Mouse (Mus musculus) cortical plate, adult 2 months (tissue): ENCODE results near the gene Kank1. TPM values are rescaled to one million over a fixed set of nuclear protein-coding genes. Genes with fewer than 3 reads are reported as not detected.
A peak's percentile ranks its signal among the peaks of the same experiment; 100 is the strongest.

Source experiments
- H3K27ac ChIP-seq: fragments of 200-500 bp; 2 replicates; pipeline ENCODE4 v1.5.1; 2012; ENCODE audit warnings: low read length, control low read depth, inconsistent platforms; ENCODE audit not compliant: insufficient read depth
- H3K4me1 ChIP-seq: fragments of 200-500 bp; 2 replicates; pipeline ENCODE4 v1.6.1; 2011; ENCODE audit warnings: low read length; ENCODE audit not compliant: control insufficient read depth, insufficient read depth
- H3K4me3 ChIP-seq: fragments of 200-500 bp; 2 replicates; pipeline ENCODE4 v1.5.1; 2011; ENCODE audit warnings: mild to moderate bottlenecking, low read length, control low read depth; ENCODE audit not compliant: insufficient read depth
- CTCF ChIP-seq: fragments of 200-500 bp; IDR thresholded peaks from 2 replicates; pipeline ENCODE4 v1.5.1; 2011; ENCODE audit warnings: mild to moderate bottlenecking, control low read depth, low read length; ENCODE audit not compliant: insufficient read depth; ENCODE audit errors: extremely low read depth
- POLR2A ChIP-seq: fragments of 200-500 bp; IDR thresholded peaks from 2 replicates; pipeline ENCODE4 v1.6.1; 2011; ENCODE audit warnings: mild to moderate bottlenecking, low read length, control low read depth; ENCODE audit not compliant: insufficient read depth; ENCODE audit errors: extremely low read depth
- polyA plus RNA-seq: library from polyadenylated mRNA; depleted of rRNA; stranded (reverse); fragments of >200 nt; gene quantifications from 2 replicates; pipeline ENCODE4 v1.2.3, GENCODE M21; 2012

Gene Kank1
- polyA plus RNA-seq, 1 experiment: 13.7 TPM

DNA sequence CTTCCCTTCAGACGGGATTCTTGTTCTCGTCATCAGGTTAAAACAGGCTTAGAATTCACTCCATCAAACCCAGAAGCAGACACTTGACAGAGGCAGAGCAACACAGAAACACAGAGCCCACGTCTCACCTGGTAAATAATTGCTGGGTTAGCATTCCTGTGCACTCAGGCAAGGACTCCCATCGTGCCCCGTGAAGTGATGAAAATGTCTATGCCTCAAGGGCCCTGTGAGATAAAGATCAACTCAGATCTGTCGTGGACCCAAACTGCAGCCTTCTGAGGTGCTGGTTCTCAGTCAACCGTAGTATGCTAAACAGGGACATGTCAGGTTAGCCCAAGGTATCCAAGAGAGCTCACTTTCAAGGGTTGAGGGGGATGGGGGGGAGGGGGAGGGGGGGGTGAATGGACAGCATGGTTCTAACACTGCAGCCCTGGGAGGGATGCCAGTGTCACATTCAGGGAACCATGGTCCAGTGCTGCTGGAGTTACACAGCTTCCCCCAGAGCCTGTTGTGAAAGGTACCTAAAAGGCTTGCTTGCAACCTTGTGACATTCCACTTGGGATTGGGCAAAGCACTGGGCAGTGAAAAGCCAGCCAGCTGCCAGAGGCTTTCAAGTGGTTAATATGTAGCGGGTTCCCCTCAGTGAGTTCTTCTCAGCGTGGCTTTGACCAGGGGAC, 14.7 kb upstream of the Kank1 start:
- TF ChIP-seq POLR2A: no peak
- no peak for TF ChIP-seq CTCF
- Histone ChIP-seq H3K4me3 (no peak overlapping the region), H3K4me1 (no peaks in the 10 kb centered on the region), H3K27ac (no peak overlapping the region)

DNA sequence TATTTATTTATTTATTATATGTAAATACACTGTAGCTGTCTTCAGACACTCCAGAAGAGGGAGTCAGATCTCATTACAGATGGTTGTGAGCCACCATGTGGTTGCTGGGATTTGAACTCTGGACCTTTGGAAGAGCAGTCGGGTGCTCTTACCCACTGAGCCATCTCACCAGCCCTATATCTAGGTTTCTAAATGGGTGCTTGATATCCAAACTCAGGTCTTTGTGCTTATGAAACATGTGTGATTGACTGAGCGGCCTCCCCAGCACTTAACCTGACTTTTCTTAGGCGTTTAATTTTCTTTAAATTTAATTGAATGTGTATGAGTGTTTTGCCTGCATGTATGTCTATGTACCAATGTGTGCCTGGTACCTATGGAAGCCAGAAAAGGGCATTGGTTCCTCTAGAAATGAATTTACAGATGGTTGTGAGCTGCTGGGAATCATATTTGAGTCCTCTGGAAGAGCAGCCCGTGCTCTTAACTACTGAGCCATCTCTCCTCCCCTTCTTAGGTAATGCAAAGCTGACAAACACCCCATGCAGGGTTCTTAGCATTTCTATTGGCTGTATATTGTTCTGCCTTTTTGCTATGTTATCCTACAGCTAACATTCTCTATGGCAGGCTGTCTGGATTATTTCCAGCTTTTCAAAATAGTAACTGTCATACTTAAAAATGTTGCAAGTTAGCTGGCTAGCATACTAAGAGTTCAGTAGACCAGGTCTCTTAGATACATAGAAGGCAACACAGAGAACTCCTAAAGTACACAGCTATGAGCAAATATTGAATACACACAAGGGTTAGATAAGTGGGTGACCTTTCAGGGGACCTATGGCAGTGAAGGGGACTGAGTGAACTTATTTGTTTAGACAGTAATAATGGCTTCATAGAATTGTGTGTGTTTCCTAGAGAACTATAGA, 6.5 kb upstream of the Kank1 start:
- TF ChIP-seq CTCF (no peak), POLR2A (no peak)
- Histone ChIP-seq H3K4me3 (no peak overlapping the region), H3K27ac (no peak overlapping the region), H3K4me1 (no peaks in the 10 kb centered on the region)

DNA sequence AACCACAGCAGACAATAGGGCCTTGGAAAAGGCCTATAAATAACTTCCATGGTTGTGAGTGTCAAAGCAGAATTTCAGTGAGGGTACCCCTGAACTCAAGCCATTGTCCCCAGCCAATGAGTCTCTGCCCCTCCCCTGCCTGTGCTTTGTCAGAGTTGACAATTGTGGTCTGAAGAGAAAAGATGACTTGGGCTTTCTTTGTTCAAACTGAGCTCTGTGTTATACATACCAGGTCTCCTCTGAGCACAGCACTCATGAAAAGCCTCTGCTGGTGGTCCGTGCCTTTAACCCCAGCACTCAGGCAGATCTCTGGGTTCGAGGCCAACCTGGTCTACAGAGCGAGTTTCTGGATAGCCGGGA, 5.8 kb upstream of the Kank1 start:
- TF ChIP-seq CTCF (no peak), POLR2A (no peak)
- Histone ChIP-seq H3K27ac (no peak overlapping the region), H3K4me1 (no peaks in the 10 kb centered on the region), H3K4me3 (no peak overlapping the region)

DNA sequence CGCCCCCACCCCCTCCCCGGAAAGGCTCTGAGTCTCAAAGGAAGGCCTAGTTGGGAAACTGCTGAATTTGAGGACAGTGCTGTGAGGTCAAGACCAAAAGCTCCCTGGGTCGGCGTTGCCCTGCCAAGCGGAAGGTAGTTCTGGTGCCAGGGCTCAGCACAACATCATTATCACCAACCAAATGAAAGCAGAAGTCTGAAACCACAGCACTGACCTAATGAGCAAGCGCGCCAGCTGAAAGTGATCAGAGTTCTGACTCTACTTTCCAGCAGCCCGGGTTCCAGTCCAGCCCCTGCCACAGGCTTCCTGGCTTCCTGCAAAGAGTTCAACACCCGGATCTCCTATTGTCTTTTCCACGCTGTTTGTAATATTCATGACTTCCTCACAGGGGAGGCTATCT, 4.7 kb upstream of the Kank1 start:
- Histone ChIP-seq H3K4me1 (no peaks in the 10 kb centered on the region), H3K27ac (no peak overlapping the region), H3K4me3 (no peak overlapping the region)
- no peak for TF ChIP-seq CTCF
- no peak for TF ChIP-seq POLR2A

DNA sequence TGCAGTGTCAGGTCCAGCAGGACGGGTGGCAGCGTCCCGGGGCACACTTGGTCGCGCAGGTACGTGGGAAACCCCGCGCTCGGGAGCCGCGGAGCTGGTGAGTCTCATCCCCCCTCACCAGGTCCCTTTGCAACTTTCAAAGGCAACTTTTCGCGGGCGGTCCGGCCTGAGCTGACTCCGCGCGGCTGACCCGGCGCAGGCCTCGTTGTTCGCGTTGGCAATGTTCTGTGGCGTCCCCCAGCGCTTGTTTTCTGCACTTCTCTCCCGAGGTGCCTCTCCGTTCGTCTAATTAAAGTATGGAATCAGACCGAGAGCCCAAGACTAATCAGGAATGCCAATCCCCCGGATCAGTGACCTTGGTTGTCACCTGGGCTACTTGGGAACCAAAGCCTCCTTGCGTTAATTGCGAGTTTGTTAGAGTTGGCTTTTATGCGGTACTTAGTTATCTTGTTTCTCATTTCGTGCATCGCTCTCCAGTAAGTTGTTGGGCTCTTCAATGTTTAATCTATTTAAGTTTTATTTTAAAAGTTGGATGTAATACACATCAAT, 791 bp downstream of the Kank1 start:
- peak overlapping the region; percentile 70 for H3K4me3 ChIP-seq
- TF ChIP-seq CTCF: 0 out of 2 replicates have a peak, but pooled peaks have one; percentile 14
- no peak for TF ChIP-seq POLR2A
- no peak overlapping the region for H3K27ac ChIP-seq
- H3K4me1 ChIP-seq: no peaks in the 10 kb centered on the region

DNA sequence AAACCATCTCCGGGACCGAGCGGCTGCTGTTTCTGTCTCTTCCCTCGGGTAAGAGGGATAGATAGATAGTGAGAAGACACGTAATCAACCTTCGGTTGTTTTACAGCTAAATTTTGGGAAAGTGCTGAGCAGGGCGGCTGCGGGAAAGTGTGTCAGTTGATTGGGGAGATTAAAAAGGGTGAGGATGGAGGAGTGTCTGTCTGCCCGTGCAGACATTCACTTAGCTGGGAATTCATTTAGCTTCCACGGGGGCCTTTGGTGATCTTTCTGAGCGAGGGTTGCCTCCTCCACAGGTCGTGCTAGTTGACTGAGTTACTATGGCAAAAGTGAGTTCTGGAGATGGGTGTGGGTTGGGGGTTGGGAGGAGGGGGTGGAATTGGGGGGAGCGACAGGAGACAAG, 1.3 kb downstream of the Kank1 start:
- H3K4me3 ChIP-seq: peak overlapping the region; percentile 70; the same call in 1 of the 2 replicates
- H3K27ac ChIP-seq: no peak overlapping the region
- no peaks in the 10 kb centered on the region for H3K4me1 ChIP-seq
- TF ChIP-seq POLR2A (no peak), CTCF (no peak)

DNA sequence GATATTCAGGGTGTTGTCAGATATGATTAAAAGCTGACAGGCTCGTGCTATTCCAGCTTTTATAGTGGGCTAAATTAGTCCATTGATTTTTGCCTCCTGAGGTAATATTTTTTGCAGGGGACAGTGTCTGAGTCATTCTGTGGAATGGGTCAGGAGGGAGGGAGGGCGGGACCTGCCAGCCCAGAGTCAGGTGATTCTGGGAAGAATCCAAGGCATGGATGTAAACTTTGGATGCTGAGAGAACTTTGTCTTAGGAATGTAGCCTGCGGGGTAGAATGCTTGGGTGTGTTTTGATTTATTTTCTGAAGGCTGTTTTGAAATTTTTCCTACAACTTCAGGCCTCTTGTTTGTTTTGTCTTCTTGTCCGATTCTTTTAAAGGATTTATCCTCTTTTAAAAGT, 6.8 kb downstream of the Kank1 start:
- H3K27ac ChIP-seq: no peak overlapping the region
- TF ChIP-seq CTCF (no peak), POLR2A (no peak)
- H3K4me1 ChIP-seq: no peaks in the 10 kb centered on the region

DNA sequence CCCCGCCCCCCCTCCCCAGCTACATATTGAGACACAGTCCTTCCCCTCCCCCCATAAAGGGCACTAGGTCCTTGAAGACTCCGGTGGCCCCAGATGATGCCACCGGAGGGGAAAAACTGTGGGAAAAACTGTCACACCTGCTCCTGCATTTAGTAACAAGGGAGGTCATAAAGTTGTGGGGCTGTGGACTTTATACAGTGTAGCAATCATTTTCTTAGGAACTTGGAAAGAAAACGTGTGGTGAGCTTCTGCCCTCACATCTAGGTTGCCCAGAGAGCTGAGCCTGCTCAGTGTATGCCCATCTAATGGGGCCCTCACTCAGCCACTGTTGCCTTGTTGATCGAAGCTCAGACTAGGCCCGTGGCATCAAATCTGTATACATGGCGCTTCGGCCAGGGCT, 9.3 kb downstream of the Kank1 start:
- Histone ChIP-seq H3K4me3 (no peak overlapping the region), H3K4me1 (no peaks in the 10 kb centered on the region), H3K27ac (no peak overlapping the region)
- TF ChIP-seq POLR2A (no peak), CTCF (no peak)

More for the DNA sequence above, 6.8 kb downstream of the Kank1 start:
- no peak overlapping the region for H3K4me3 ChIP-seq

DNA sequence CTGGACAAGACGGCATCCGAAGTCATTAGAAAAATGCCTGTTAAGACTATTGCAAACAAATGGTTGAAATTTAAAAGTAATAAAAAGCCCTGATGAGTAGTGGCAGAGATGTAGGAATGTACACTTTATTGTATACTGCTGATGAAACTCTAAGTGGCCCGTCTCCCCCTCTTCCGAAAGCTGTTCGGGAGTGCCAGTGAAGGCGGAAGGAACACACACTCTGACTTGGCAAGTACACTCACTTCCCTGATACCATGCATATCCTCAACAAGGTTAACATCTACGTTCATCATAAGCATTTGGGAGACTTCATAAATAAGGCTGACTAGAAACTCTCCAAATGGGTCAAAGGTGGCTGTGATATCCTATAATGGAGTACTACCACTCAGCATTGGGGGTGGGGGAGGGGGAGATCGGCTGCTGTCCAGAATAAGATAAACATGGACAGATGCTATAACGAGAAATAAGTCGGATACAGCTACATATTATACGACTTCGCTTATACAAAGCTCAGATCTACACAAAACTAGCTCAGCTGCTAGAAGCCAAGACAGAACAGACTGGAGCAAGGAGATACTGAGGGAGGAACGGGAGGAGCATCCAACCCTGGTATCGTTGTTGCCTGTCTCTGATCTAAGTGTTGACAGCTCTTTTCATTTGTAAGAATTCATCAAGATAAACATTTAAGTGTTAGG, 11.2 kb downstream of the Kank1 start:
- Histone ChIP-seq H3K27ac (no peak overlapping the region), H3K4me1 (no peaks in the 10 kb centered on the region), H3K4me3 (no peak overlapping the region)
- no peak for TF ChIP-seq CTCF
- TF ChIP-seq POLR2A: no peak
